Mouse (Mus musculus): ENCODE results near the gene Rassf1. TPM values are rescaled to one million over a fixed set of nuclear protein-coding genes. Genes with fewer than 3 reads are reported as not detected.

Gene Rassf1
- polyA plus RNA-seq, 1 experiment from 2014 or later = 48.0 TPM

DNA sequence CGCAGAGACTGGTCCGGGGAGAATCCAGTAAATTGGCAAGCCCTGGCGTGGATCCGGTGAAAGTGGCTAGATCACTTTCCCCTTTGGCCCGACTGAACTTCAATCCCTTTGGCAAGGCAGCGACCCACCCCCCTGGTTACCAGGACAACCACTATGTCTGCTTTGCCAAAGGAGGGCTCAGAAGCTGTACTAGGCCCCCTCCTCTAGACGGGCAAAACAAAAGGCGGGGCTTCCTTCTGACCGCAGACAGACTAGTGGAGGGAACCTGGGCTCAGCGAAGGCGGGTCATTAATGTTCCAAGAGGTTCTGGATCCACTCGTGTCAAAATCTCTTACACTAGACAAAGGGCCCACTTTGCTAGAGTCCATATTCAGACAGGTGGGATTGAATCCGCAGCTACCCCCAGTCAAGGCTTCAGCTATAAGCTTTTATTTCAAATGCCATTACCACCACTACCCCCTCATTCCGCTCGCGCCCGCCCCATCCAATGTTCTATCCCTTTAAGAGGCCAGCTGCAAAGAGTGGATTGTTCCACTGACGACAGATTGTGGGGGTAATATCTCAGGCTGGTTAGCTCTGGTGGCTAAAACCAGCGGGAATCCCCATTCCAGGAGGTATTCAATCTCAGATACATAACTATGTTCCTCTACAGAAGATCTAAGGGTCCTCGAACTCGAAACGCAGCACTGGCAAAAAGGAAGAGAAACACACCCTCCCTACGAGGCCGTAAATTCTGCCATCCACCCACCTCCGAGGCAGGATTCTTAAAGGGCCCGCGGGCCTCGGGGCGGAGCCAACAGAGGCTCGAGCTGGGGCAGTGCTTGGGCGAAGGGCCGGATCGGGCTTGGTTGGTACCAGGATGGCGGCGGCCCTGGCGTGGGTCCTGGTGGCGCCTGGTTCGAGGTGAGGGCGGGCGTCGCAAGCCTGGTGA, 17.2 kb downstream of the Rassf1 start:
- H3K27me3 ChIP-seq (replicated peaks; ENCODE audit: control insufficient read depth, insufficient read depth, low read length) = no peaks in the 10 kb centered on the region
- ATAC-seq = peak; percentile 67
- TF ChIP-seq CTCF (IDR thresholded peaks at IDR 0.05; ENCODE audit: low read depth) = no peak
- peaks cover 20% of the 10 kb centered on the region for H3K4me1 ChIP-seq (replicated peaks; ENCODE audit: control insufficient read depth, insufficient read depth, low read length)
- H3K36me3 ChIP-seq (ENCODE audit: control insufficient read depth, insufficient read depth) = peaks cover 22% of the 10 kb centered on the region; the same call in 1 of the 2 replicates
- H3K27ac ChIP-seq (ENCODE audit: low read depth, low read length) = peak overlapping the region; percentile 84
- H3K9me3 ChIP-seq (ENCODE audit: control insufficient read depth) = no peaks in the 10 kb centered on the region
- peak overlapping the region; percentile 81 for H3K4me2 ChIP-seq (replicated peaks; ENCODE audit: low read depth)
- H3K4me3 ChIP-seq (ENCODE audit: low read depth, low read length) = peak overlapping the region; percentile 72
- under 1% methylated on average over 41 of the region's 41 CpGs for WGBS
- peak overlapping the region; percentile 72 for H3K9ac ChIP-seq (ENCODE audit: low read depth, low read length)

GRCm38 (mm10) chr9:107569270-107569669, 17.9 kb downstream of the Rassf1 start:
- H3K4me1 ChIP-seq (replicated peaks; ENCODE audit: control insufficient read depth, insufficient read depth, low read length) = peaks cover 15% of the 10 kb centered on the region
- peaks cover 24% of the 10 kb centered on the region; the same call in 1 of the 2 replicates for H3K36me3 ChIP-seq (ENCODE audit: control insufficient read depth, insufficient read depth)
- ATAC-seq = peak; percentile 3; the same call in 1 of the 2 replicates
- peak overlapping the region; percentile 72 for H3K9ac ChIP-seq (ENCODE audit: low read depth, low read length)
- peak overlapping the region; percentile 81 for H3K4me2 ChIP-seq (replicated peaks; ENCODE audit: low read depth)
- no peaks in the 10 kb centered on the region for H3K9me3 ChIP-seq (ENCODE audit: control insufficient read depth)
- H3K27me3 ChIP-seq (replicated peaks; ENCODE audit: control insufficient read depth, insufficient read depth, low read length) = no peaks in the 10 kb centered on the region
- 0% methylated on average over 23 of the region's 23 CpGs for WGBS
- H3K27ac ChIP-seq (ENCODE audit: low read depth, low read length) = peak overlapping the region; percentile 84
- H3K4me3 ChIP-seq (ENCODE audit: low read depth, low read length) = peak overlapping the region; percentile 72
- no peak for TF ChIP-seq CTCF (IDR thresholded peaks at IDR 0.05; ENCODE audit: low read depth)

DNA sequence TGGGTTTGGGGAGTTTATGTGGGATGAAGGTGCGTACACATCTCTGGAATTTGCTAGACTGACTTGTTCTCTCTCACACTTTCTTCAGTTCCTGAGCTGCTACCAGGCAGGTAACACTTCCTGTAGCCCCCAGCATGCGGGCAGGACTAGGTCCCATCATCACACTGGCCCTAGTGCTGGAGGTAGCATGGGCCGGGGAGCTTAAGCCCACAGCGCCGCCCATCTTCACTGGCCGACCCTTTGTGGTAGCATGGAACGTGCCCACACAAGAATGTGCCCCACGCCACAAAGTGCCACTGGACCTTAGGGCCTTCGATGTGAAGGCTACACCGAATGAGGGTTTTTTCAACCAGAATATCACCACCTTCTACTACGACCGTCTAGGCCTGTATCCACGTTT, 18.7 kb downstream of the Rassf1 start:
- no peak for TF ChIP-seq CTCF (IDR thresholded peaks at IDR 0.05; ENCODE audit: low read depth)
- peaks cover 24% of the 10 kb centered on the region; the same call in 1 of the 2 replicates for H3K36me3 ChIP-seq (ENCODE audit: control insufficient read depth, insufficient read depth)
- H3K9ac ChIP-seq (ENCODE audit: low read depth, low read length) = peak overlapping the region; percentile 72
- no peaks in the 10 kb centered on the region for H3K27me3 ChIP-seq (replicated peaks; ENCODE audit: control insufficient read depth, insufficient read depth, low read length)
- peak overlapping the region; percentile 81 for H3K4me2 ChIP-seq (replicated peaks; ENCODE audit: low read depth)
- H3K4me3 ChIP-seq (ENCODE audit: low read depth, low read length) = peak overlapping the region; percentile 72
- H3K9me3 ChIP-seq (ENCODE audit: control insufficient read depth) = no peaks in the 10 kb centered on the region
- H3K4me1 ChIP-seq (replicated peaks; ENCODE audit: control insufficient read depth, insufficient read depth, low read length) = peaks cover 15% of the 10 kb centered on the region
- ATAC-seq = no peak
- peak overlapping the region; percentile 84 for H3K27ac ChIP-seq (ENCODE audit: low read depth, low read length)
- WGBS = 29% methylated on average over 13 of the region's 13 CpGs

GRCm38 (mm10) chr9:107570845-107571244, 19.5 kb downstream of the Rassf1 start:
- peak overlapping the region; percentile 72 for H3K9ac ChIP-seq (ENCODE audit: low read depth, low read length)
- H3K36me3 ChIP-seq (ENCODE audit: control insufficient read depth, insufficient read depth) = peaks cover 24% of the 10 kb centered on the region; the same call in 1 of the 2 replicates
- no peaks in the 10 kb centered on the region for H3K9me3 ChIP-seq (ENCODE audit: control insufficient read depth)
- H3K27ac ChIP-seq (ENCODE audit: low read depth, low read length) = peak overlapping the region; percentile 84
- no peaks in the 10 kb centered on the region for H3K27me3 ChIP-seq (replicated peaks; ENCODE audit: control insufficient read depth, insufficient read depth, low read length)
- WGBS = 49% methylated on average over 21 of the region's 21 CpGs
- H3K4me3 ChIP-seq (ENCODE audit: low read depth, low read length) = peak overlapping the region; percentile 72; the same call in 1 of the 2 replicates
- H3K4me1 ChIP-seq (replicated peaks; ENCODE audit: control insufficient read depth, insufficient read depth, low read length) = peaks cover 15% of the 10 kb centered on the region
- peak; percentile 27 for ATAC-seq
- H3K4me2 ChIP-seq (replicated peaks; ENCODE audit: low read depth) = peak overlapping the region; percentile 81
- TF ChIP-seq CTCF (IDR thresholded peaks at IDR 0.05; ENCODE audit: low read depth) = no peak

DNA sequence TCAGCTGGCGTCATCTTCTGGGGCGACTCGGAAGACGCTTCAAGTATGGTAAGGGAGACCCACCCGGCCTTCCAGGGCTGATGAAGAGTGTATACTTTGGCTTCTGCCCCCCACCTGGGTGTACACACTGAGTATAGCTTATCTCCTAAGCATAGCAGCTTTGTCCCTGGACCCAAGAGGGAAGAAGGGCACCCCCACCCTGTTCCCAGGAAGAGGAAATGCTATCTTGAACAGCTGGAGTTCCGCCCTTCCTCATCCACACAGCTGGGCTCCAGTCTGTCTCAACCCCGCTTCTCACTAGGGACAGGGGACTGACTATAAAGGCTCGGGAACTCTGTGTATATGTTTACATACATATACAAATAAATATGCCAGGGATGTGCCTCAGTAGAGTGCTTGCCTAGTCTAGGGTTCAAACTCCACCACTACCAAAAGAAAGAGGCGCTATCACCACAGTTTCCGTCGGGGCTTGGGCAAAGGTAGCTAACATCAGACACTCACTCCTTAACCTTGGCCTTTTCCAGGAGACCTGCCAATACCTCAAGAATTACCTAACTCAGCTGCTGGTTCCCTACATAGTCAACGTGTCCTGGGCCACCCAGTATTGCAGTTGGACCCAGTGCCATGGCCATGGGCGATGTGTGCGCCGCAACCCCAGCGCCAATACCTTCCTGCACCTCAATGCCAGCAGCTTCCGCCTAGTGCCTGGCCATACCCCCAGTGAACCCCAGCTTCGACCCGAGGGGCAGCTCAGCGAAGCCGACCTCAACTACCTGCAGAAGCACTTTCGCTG, 20.4 kb downstream of the Rassf1 start:
- H3K27ac ChIP-seq (ENCODE audit: low read depth, low read length) = peak overlapping the region; percentile 84
- no peak for TF ChIP-seq CTCF (IDR thresholded peaks at IDR 0.05; ENCODE audit: low read depth)
- H3K4me1 ChIP-seq (replicated peaks; ENCODE audit: control insufficient read depth, insufficient read depth, low read length) = peaks cover 16% of the 10 kb centered on the region
- peak overlapping the region; percentile 22; the same call in 1 of the 2 replicates for H3K9ac ChIP-seq (ENCODE audit: low read depth, low read length)
- ATAC-seq = peak; percentile 1; the same call in 1 of the 2 replicates
- no peaks in the 10 kb centered on the region for H3K27me3 ChIP-seq (replicated peaks; ENCODE audit: control insufficient read depth, insufficient read depth, low read length)
- no peaks in the 10 kb centered on the region for H3K9me3 ChIP-seq (ENCODE audit: control insufficient read depth)
- 0 out of 2 replicates have a peak overlapping the region, but pooled peaks have one; percentile 72 for H3K4me3 ChIP-seq (ENCODE audit: low read depth, low read length)
- peaks cover 24% of the 10 kb centered on the region; the same call in 1 of the 2 replicates for H3K36me3 ChIP-seq (ENCODE audit: control insufficient read depth, insufficient read depth)
- peak overlapping the region; percentile 81 for H3K4me2 ChIP-seq (replicated peaks; ENCODE audit: low read depth)
- WGBS = 68% methylated on average over 22 of the region's 22 CpGs

GRCm38 (mm10) chr9:107572327-107572662, 20.9 kb downstream of the Rassf1 start:
- ATAC-seq = no peak
- WGBS = 93% methylated on average over 2 of the region's 2 CpGs
- H3K27ac ChIP-seq (ENCODE audit: low read depth, low read length) = peak overlapping the region; percentile 84
- H3K4me1 ChIP-seq (replicated peaks; ENCODE audit: control insufficient read depth, insufficient read depth, low read length) = peaks cover 16% of the 10 kb centered on the region
- TF ChIP-seq CTCF (IDR thresholded peaks at IDR 0.05; ENCODE audit: low read depth) = no peak
- H3K27me3 ChIP-seq (replicated peaks; ENCODE audit: control insufficient read depth, insufficient read depth, low read length) = no peaks in the 10 kb centered on the region
- peak overlapping the region; percentile 81; the same call in 1 of the 2 replicates for H3K4me2 ChIP-seq (replicated peaks; ENCODE audit: low read depth)
- H3K36me3 ChIP-seq (ENCODE audit: control insufficient read depth, insufficient read depth) = peaks cover 24% of the 10 kb centered on the region; the same call in 1 of the 2 replicates
- no peaks in the 10 kb centered on the region for H3K9me3 ChIP-seq (ENCODE audit: control insufficient read depth)
- no peak overlapping the region for H3K9ac ChIP-seq (ENCODE audit: low read depth, low read length)
- H3K4me3 ChIP-seq (ENCODE audit: low read depth, low read length) = no peak overlapping the region

Data from intestine, postnatal 0 days (tissue).